Mouse (Mus musculus): ENCODE measurements around the gene Atoh8. TPM values are rescaled to one million over a fixed set of nuclear protein-coding genes. Genes with fewer than 3 reads are reported as not detected.

Gene Atoh8
- polyA plus RNA-seq, 1 experiment from 2014 or later = 3.1 TPM

- DNase-seq (ENCODE audit: low spot score) = no peak
- 54% methylated on average over 3 of the region's 3 CpGs for WGBS
- no peak for ATAC-seq (replicated peaks; ENCODE audit: low FRiP score)
These were observed 60.0 kb downstream of the Atoh8 start for GRCm38 (mm10) chr6:72175419-72175818.

GRCm38 (mm10) chr6:72173350-72173749 is 62.0 kb downstream of the Atoh8 start:
- no peak for DNase-seq (ENCODE audit: low spot score)
- Histone ChIP-seq H3K4me1 (replicated peaks; ENCODE audit: control insufficient read depth, insufficient read depth, low read length) (no peaks in the 10 kb centered on the region), H3K36me3 (ENCODE audit: control insufficient read depth, insufficient read depth, low read length) (no peaks in the 10 kb centered on the region), H3K27ac (ENCODE audit: low read depth, low read length) (no peak overlapping the region), H3K9me3 (ENCODE audit: control insufficient read depth, low read length) (no peaks in the 10 kb centered on the region), H3K9ac (ENCODE audit: low read depth, low read length) (no peak overlapping the region), H3K27me3 (replicated peaks; ENCODE audit: control insufficient read depth, insufficient read depth, low read length) (no peaks in the 10 kb centered on the region), H3K4me2 (no peak overlapping the region), H3K4me3 (ENCODE audit: low read depth, low read length) (no peak overlapping the region)
- 36% methylated on average over 1 of the region's 1 CpGs for WGBS
- no peak; the same call in 1 of the 2 replicates for ATAC-seq (replicated peaks; ENCODE audit: low FRiP score)

More at GRCm38 (mm10) chr6:72175419-72175818, 60.0 kb downstream of the Atoh8 start:
- Histone ChIP-seq H3K4me1 (replicated peaks; ENCODE audit: control insufficient read depth, insufficient read depth, low read length) (no peaks in the 10 kb centered on the region), H3K4me3 (ENCODE audit: low read depth, low read length) (no peak overlapping the region), H3K36me3 (ENCODE audit: control insufficient read depth, insufficient read depth, low read length) (no peaks in the 10 kb centered on the region), H3K9me3 (ENCODE audit: control insufficient read depth, low read length) (no peaks in the 10 kb centered on the region), H3K9ac (ENCODE audit: low read depth, low read length) (no peak overlapping the region), H3K27ac (ENCODE audit: low read depth, low read length) (no peak overlapping the region), H3K4me2 (no peak overlapping the region), H3K27me3 (replicated peaks; ENCODE audit: control insufficient read depth, insufficient read depth, low read length) (no peaks in the 10 kb centered on the region)

- H3K27ac ChIP-seq (ENCODE audit: low read depth, low read length) = no peak overlapping the region
- no peak overlapping the region for H3K4me3 ChIP-seq (ENCODE audit: low read depth, low read length)
- H3K4me2 ChIP-seq = no peak overlapping the region
- H3K36me3 ChIP-seq (ENCODE audit: control insufficient read depth, insufficient read depth, low read length) = no peaks in the 10 kb centered on the region
- DNase-seq (ENCODE audit: low spot score) (no peak), ATAC-seq (replicated peaks; ENCODE audit: low FRiP score) (no peak)
- no peaks in the 10 kb centered on the region for H3K4me1 ChIP-seq (replicated peaks; ENCODE audit: control insufficient read depth, insufficient read depth, low read length)
- no peaks in the 10 kb centered on the region for H3K9me3 ChIP-seq (ENCODE audit: control insufficient read depth, low read length)
- 78% methylated on average over 3 of the region's 3 CpGs for WGBS
- no peak overlapping the region for H3K9ac ChIP-seq (ENCODE audit: low read depth, low read length)
- H3K27me3 ChIP-seq (replicated peaks; ENCODE audit: control insufficient read depth, insufficient read depth, low read length) = no peaks in the 10 kb centered on the region
These were observed 64.0 kb downstream of the Atoh8 start for GRCm38 (mm10) chr6:72171391-72171790.

GRCm38 (mm10) chr6:72165907-72166306 is 69.5 kb downstream of the Atoh8 start:
- H3K4me3 ChIP-seq (ENCODE audit: low read depth, low read length) = no peak overlapping the region
- no peak for DNase-seq (ENCODE audit: low spot score)
- no peaks in the 10 kb centered on the region for H3K36me3 ChIP-seq (ENCODE audit: control insufficient read depth, insufficient read depth, low read length)
- no peaks in the 10 kb centered on the region for H3K9me3 ChIP-seq (ENCODE audit: control insufficient read depth, low read length)
- ATAC-seq (replicated peaks; ENCODE audit: low FRiP score) = no peak
- H3K4me1 ChIP-seq (replicated peaks; ENCODE audit: control insufficient read depth, insufficient read depth, low read length) = peaks cover 3% of the 10 kb centered on the region; the same call in 1 of the 2 replicates
- WGBS = 58% methylated on average over 2 of the region's 2 CpGs
- H3K4me2 ChIP-seq = no peak overlapping the region
- H3K27me3 ChIP-seq (replicated peaks; ENCODE audit: control insufficient read depth, insufficient read depth, low read length) = no peaks in the 10 kb centered on the region
- H3K9ac ChIP-seq (ENCODE audit: low read depth, low read length) = no peak overlapping the region
- no peak overlapping the region for H3K27ac ChIP-seq (ENCODE audit: low read depth, low read length)

- Histone ChIP-seq H3K4me2 (0 out of 2 replicates have a peak overlapping the region, but pooled peaks have one; percentile 7), H3K36me3 (ENCODE audit: control insufficient read depth, insufficient read depth, low read length) (no peaks in the 10 kb centered on the region), H3K27ac (ENCODE audit: low read depth, low read length) (no peak overlapping the region), H3K27me3 (replicated peaks; ENCODE audit: control insufficient read depth, insufficient read depth, low read length) (no peaks in the 10 kb centered on the region), H3K4me3 (ENCODE audit: low read depth, low read length) (no peak overlapping the region), H3K9ac (ENCODE audit: low read depth, low read length) (no peak overlapping the region), H3K4me1 (replicated peaks; ENCODE audit: control insufficient read depth, insufficient read depth, low read length) (peaks cover 3% of the 10 kb centered on the region; the same call in 1 of the 2 replicates), H3K9me3 (ENCODE audit: control insufficient read depth, low read length) (no peaks in the 10 kb centered on the region)
- ATAC-seq (replicated peaks; ENCODE audit: low FRiP score) = peak; percentile 68
- 18% methylated on average over 20 of the region's 20 CpGs for WGBS
- DNase-seq (ENCODE audit: low spot score) = peak; percentile 78
These were observed 70.8 kb downstream of the Atoh8 start for GRCm38 (mm10) chr6:72164321-72165275.

- DNase-seq (ENCODE audit: low spot score) (no peak), ATAC-seq (replicated peaks; ENCODE audit: low FRiP score) (peak; percentile 30; the same call in 1 of the 2 replicates)
- 15% methylated on average over 19 of the region's 19 CpGs for WGBS
- Histone ChIP-seq H3K9me3 (ENCODE audit: control insufficient read depth, low read length) (no peaks in the 10 kb centered on the region), H3K4me3 (ENCODE audit: low read depth, low read length) (no peak overlapping the region), H3K36me3 (ENCODE audit: control insufficient read depth, insufficient read depth, low read length) (no peaks in the 10 kb centered on the region), H3K27ac (ENCODE audit: low read depth, low read length) (no peak overlapping the region), H3K9ac (ENCODE audit: low read depth, low read length) (no peak overlapping the region), H3K4me2 (peak overlapping the region; percentile 35), H3K27me3 (replicated peaks; ENCODE audit: control insufficient read depth, insufficient read depth, low read length) (no peaks in the 10 kb centered on the region), H3K4me1 (replicated peaks; ENCODE audit: control insufficient read depth, insufficient read depth, low read length) (peaks cover 3% of the 10 kb centered on the region; the same call in 1 of the 2 replicates)
These were observed 73.1 kb downstream of the Atoh8 start for GRCm38 (mm10) chr6:72162155-72162890.

GRCm38 (mm10) chr6:72161751-72162150 is 73.6 kb downstream of the Atoh8 start:
- 64% methylated on average over 5 of the region's 5 CpGs for WGBS
- Histone ChIP-seq H3K4me2 (peak overlapping the region; percentile 35), H3K9me3 (ENCODE audit: control insufficient read depth, low read length) (no peaks in the 10 kb centered on the region), H3K36me3 (ENCODE audit: control insufficient read depth, insufficient read depth, low read length) (no peaks in the 10 kb centered on the region), H3K27ac (ENCODE audit: low read depth, low read length) (no peak overlapping the region), H3K9ac (ENCODE audit: low read depth, low read length) (no peak overlapping the region), H3K27me3 (replicated peaks; ENCODE audit: control insufficient read depth, insufficient read depth, low read length) (no peaks in the 10 kb centered on the region), H3K4me3 (ENCODE audit: low read depth, low read length) (no peak overlapping the region), H3K4me1 (replicated peaks; ENCODE audit: control insufficient read depth, insufficient read depth, low read length) (peaks cover 3% of the 10 kb centered on the region; the same call in 1 of the 2 replicates)
- ATAC-seq (replicated peaks; ENCODE audit: low FRiP score) = no peak
- no peak for DNase-seq (ENCODE audit: low spot score)

GRCm38 (mm10) chr6:72160991-72161390 is 74.4 kb downstream of the Atoh8 start:
- Histone ChIP-seq H3K27me3 (replicated peaks; ENCODE audit: control insufficient read depth, insufficient read depth, low read length) (no peaks in the 10 kb centered on the region), H3K4me2 (no peak overlapping the region), H3K4me1 (replicated peaks; ENCODE audit: control insufficient read depth, insufficient read depth, low read length) (peaks cover 3% of the 10 kb centered on the region; the same call in 1 of the 2 replicates), H3K36me3 (ENCODE audit: control insufficient read depth, insufficient read depth, low read length) (no peaks in the 10 kb centered on the region), H3K27ac (ENCODE audit: low read depth, low read length) (no peak overlapping the region), H3K4me3 (ENCODE audit: low read depth, low read length) (no peak overlapping the region), H3K9me3 (ENCODE audit: control insufficient read depth, low read length) (no peaks in the 10 kb centered on the region), H3K9ac (ENCODE audit: low read depth, low read length) (no peak overlapping the region)
- no peak for DNase-seq (ENCODE audit: low spot score)
- WGBS = 78% methylated on average over 3 of the region's 3 CpGs
- ATAC-seq (replicated peaks; ENCODE audit: low FRiP score) = no peak
